Mouse (Mus musculus): ENCODE data around the gene Uap1. TPM values are rescaled to one million over a fixed set of nuclear protein-coding genes. Genes with fewer than 3 reads are reported as not detected.

Uap1 gene
- polyA plus RNA-seq, 1 experiment from 2014 or later: 77.8 TPM

- no peak for ATAC-seq (ENCODE audit: low FRiP score, low read depth)
- 90% methylated on average over 1 of the region's 1 CpGs for WGBS
Measured at GRCm38 (mm10) chr1:170191925-170192324, 17.2 kb upstream of the Uap1 start.

DNA sequence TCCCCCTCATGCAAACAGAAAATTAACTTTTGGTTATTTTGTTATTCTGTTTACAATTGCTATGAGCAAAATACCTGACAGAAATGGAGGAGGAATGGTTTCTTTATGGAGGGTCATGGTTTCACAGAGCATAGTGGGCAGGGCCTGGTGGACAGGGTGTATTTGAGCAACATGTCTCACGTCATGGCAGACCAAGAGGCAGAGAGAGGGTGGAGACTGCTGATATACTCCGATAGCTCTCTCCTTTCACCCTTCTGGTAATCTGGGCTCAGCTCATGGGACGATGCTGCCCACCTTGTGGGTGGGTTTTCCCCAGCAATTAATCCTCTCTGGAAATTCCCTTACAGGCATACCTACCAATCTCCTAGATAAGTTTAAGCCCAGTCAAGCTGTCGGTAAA lies 15.5 kb upstream of the Uap1 start:
- 73% methylated on average over 4 of the region's 4 CpGs for WGBS
- Histone ChIP-seq H3K27me3 (no peaks in the 10 kb centered on the region), H3K9me3 (no peaks in the 10 kb centered on the region), H3K4me1 (no peaks in the 10 kb centered on the region), H3K4me2 (replicated peaks) (no peak overlapping the region), H3K36me3 (peaks cover 36% of the 10 kb centered on the region), H3K4me3 (no peak overlapping the region), H3K9ac (no peak overlapping the region), H3K27ac (no peak overlapping the region)
- ATAC-seq (ENCODE audit: low FRiP score, low read depth): no peak

More at GRCm38 (mm10) chr1:170191925-170192324, 17.2 kb upstream of the Uap1 start:
- H3K4me1 ChIP-seq: no peaks in the 10 kb centered on the region
- peaks cover 53% of the 10 kb centered on the region for H3K36me3 ChIP-seq
- no peaks in the 10 kb centered on the region for H3K27me3 ChIP-seq
- H3K4me2 ChIP-seq (replicated peaks): no peak overlapping the region
- H3K27ac ChIP-seq: no peak overlapping the region
- H3K4me3 ChIP-seq: no peak overlapping the region
- no peak overlapping the region for H3K9ac ChIP-seq
- H3K9me3 ChIP-seq: no peaks in the 10 kb centered on the region

DNA sequence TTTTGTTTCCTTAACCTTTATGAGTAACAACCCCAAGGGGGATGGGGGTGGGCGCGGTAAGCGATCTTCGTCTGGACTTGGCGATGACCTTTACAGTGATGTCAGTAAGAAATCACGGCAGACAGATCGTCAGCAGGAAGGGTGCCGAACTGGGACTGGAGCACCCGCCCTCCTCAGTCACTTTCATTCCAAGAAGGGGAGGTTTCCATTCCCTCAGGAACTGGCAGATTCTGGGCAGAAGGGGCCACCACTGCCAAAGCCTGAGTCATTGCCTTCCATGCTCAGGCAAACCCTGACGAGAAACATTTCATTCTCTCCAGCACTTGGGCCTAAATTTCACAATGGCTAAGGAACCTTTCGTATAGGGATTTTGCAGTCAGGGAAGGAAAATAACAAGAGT lies 13.8 kb upstream of the Uap1 start:
- Histone ChIP-seq H3K4me1 (no peaks in the 10 kb centered on the region), H3K36me3 (peaks cover 20% of the 10 kb centered on the region), H3K27ac (no peak overlapping the region), H3K9me3 (no peaks in the 10 kb centered on the region), H3K9ac (no peak overlapping the region), H3K27me3 (no peaks in the 10 kb centered on the region), H3K4me3 (no peak overlapping the region), H3K4me2 (replicated peaks) (no peak overlapping the region)
- 70% methylated on average over 11 of the region's 11 CpGs for WGBS
- ATAC-seq (ENCODE audit: low FRiP score, low read depth): no peak

GRCm38 (mm10) chr1:170186531-170186930 lies 11.8 kb upstream of the Uap1 start:
- Histone ChIP-seq H3K9ac (no peak overlapping the region), H3K36me3 (peaks cover 5% of the 10 kb centered on the region; the same call in 1 of the 2 replicates)
- 83% methylated on average over 5 of the region's 5 CpGs for WGBS

DNA sequence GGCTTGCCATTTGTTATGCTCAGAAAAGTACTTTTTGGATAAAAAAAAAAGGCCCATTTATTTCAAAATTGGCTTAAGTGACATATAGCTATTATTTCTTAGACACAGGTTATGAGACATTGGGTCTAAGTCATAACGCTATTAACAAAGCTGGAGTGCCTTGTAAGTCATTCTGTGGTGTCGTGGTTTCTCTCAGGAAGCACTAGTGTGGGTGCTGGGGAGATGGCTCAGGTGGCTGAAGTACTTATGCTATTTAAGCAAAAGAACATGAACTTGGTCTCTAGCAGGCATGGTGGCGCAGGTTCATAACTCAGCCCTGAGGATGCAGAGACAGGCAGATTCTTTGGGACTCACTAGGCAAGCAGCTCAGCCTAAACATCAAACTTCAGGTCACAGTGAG lies 10.4 kb upstream of the Uap1 start:
- ATAC-seq (ENCODE audit: low FRiP score, low read depth): no peak
- H3K9me3 ChIP-seq: no peaks in the 10 kb centered on the region
- WGBS: 88% methylated on average over 3 of the region's 3 CpGs
- H3K27ac ChIP-seq: no peak overlapping the region
- H3K4me3 ChIP-seq: no peak overlapping the region
- no peaks in the 10 kb centered on the region for H3K36me3 ChIP-seq
- no peaks in the 10 kb centered on the region for H3K4me1 ChIP-seq
- no peak overlapping the region for H3K9ac ChIP-seq
- no peak overlapping the region for H3K4me2 ChIP-seq (replicated peaks)
- no peaks in the 10 kb centered on the region for H3K27me3 ChIP-seq

More at GRCm38 (mm10) chr1:170186531-170186930, 11.8 kb upstream of the Uap1 start:
- H3K4me3 ChIP-seq: no peak overlapping the region
- no peak overlapping the region for H3K27ac ChIP-seq
- H3K4me2 ChIP-seq (replicated peaks): no peak overlapping the region
- no peaks in the 10 kb centered on the region for H3K27me3 ChIP-seq
- no peaks in the 10 kb centered on the region for H3K9me3 ChIP-seq
- no peak for ATAC-seq (ENCODE audit: low FRiP score, low read depth)
- no peaks in the 10 kb centered on the region for H3K4me1 ChIP-seq

DNA sequence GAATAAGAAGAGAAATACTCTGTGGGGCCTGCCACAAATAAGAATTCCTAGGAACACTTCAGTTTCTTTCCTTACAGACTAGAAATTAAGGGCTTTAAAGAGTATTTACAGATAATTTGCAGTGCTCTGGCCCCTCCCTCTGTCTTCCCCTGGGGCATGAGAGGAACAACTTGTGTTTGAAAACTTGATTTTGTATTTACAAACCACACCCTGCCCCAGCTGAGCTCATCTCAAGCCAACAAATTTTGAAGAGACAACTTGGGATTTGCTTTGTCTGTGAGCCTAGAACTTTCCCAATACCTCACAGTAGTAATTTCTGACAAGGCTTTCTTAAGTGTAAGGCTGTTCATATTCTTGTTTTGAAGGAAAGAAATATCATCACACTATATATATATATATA lies 7.9 kb upstream of the Uap1 start:
- H3K27me3 ChIP-seq: no peaks in the 10 kb centered on the region
- no peak overlapping the region for H3K9ac ChIP-seq
- no peak overlapping the region for H3K4me3 ChIP-seq
- no peak for ATAC-seq (ENCODE audit: low FRiP score, low read depth)
- H3K36me3 ChIP-seq: no peaks in the 10 kb centered on the region
- no peak overlapping the region for H3K4me2 ChIP-seq (replicated peaks)
- no peak overlapping the region for H3K27ac ChIP-seq
- no peaks in the 10 kb centered on the region for H3K4me1 ChIP-seq
- H3K9me3 ChIP-seq: no peaks in the 10 kb centered on the region

DNA sequence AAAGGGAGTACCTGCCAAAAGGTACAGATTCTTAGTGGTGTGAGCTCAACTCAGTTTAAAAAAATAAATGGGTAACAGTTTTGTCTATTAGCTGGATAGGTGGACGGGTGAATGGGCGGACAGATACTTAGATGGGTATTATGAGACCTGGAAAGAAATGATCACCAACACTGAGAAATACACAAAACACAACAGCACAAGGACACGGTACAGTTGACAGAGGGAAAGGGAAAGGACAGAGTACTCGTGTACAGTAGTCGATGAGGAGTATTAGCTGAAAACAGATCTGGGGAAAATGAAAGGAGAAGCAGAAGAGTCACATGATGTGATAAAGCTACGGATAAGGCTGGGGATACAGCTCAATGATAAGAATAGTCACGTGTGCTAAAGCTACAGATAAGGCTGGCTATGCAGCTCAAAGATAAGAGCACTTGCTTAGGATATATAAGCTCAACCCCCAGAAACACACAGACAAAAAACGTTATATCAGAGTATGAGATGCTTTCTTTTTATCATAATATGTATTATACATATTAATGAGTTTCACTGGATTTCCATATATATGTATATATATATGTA lies 2.0 kb upstream of the Uap1 start:
- H3K27me3 ChIP-seq: no peaks in the 10 kb centered on the region
- no peaks in the 10 kb centered on the region for H3K9me3 ChIP-seq
- peaks cover 14% of the 10 kb centered on the region for H3K4me1 ChIP-seq
- H3K4me2 ChIP-seq (replicated peaks): no peak overlapping the region
- H3K27ac ChIP-seq: no peak overlapping the region
- H3K36me3 ChIP-seq: no peaks in the 10 kb centered on the region
- no peak for ATAC-seq (ENCODE audit: low FRiP score, low read depth)
- no peak overlapping the region for H3K9ac ChIP-seq
- WGBS: 90% methylated on average over 8 of the region's 8 CpGs
- no peak overlapping the region for H3K4me3 ChIP-seq

DNA sequence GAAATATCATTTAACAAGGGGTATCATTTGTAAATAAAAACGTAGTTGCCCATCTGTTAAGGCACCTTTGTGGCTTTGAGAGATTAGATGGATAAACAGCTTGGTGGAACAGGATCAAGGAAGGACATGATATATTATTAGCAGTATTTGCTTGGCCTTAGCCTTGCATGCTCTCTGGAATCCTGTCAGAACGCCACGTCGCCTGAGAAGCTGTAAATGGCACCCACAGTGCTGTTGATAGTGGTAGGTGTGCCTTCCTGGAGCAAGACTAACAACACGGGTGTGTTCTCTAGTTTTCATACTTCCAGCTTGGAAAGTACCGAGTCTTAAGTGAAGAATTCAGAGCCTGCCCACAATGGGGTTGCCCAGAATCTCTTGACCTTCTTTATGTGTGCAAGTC lies 1.1 kb upstream of the Uap1 start:
- WGBS: 47% methylated on average over 6 of the region's 6 CpGs
- Histone ChIP-seq H3K4me1 (peaks cover 14% of the 10 kb centered on the region), H3K27me3 (no peaks in the 10 kb centered on the region), H3K9ac (no peak overlapping the region), H3K9me3 (no peaks in the 10 kb centered on the region), H3K4me3 (no peak overlapping the region), H3K27ac (no peak overlapping the region), H3K4me2 (replicated peaks) (peak overlapping the region; percentile 79), H3K36me3 (no peaks in the 10 kb centered on the region)
- no peak for ATAC-seq (ENCODE audit: low FRiP score, low read depth)

GRCm38 (mm10) chr1:170173991-170174813 lies 555 bp downstream of the Uap1 start:
- Histone ChIP-seq H3K27me3 (no peaks in the 10 kb centered on the region), H3K27ac (peak overlapping the region; percentile 80), H3K4me3 (peak overlapping the region; percentile 79), H3K4me1 (peaks cover 14% of the 10 kb centered on the region), H3K4me2 (replicated peaks) (peak overlapping the region; percentile 66), H3K9me3 (no peaks in the 10 kb centered on the region), H3K36me3 (no peaks in the 10 kb centered on the region), H3K9ac (peak overlapping the region; percentile 85)
- under 1% methylated on average over 50 of the region's 50 CpGs for WGBS
- ATAC-seq (ENCODE audit: low FRiP score, low read depth): peak; percentile 73

- WGBS: 96% methylated on average over 6 of the region's 6 CpGs
- no peak overlapping the region for H3K9ac ChIP-seq
Measured at GRCm38 (mm10) chr1:170167781-170168180, 7.0 kb downstream of the Uap1 start.

DNA sequence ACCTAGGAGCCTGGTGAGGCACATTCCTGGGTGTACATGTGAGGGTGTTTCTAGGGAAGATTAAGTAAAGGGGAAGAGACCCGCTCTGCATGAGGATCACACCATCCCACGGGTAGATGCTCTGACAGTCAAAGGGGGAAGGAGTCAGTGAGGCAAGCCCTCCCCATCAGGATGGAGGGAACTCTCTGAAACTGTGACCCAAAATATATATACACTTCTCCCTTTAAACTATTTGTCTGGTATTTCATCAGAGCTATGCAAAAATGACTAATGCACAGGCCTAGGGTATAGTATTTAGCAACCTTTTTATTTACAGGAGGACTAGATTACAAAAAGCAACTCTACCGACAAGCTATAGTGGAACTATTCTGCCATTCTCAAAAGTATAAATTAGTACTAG lies 9.8 kb downstream of the Uap1 start:
- Histone ChIP-seq H3K9ac (no peak overlapping the region), H3K27ac (no peak overlapping the region), H3K4me1 (no peaks in the 10 kb centered on the region), H3K27me3 (no peaks in the 10 kb centered on the region), H3K9me3 (no peaks in the 10 kb centered on the region), H3K36me3 (peaks cover 48% of the 10 kb centered on the region), H3K4me2 (replicated peaks) (no peak overlapping the region), H3K4me3 (no peak overlapping the region)
- no peak for ATAC-seq (ENCODE audit: low FRiP score, low read depth)
- 79% methylated on average over 3 of the region's 3 CpGs for WGBS

More at GRCm38 (mm10) chr1:170167781-170168180, 7.0 kb downstream of the Uap1 start:
- Histone ChIP-seq H3K4me2 (replicated peaks) (no peak overlapping the region), H3K9me3 (no peaks in the 10 kb centered on the region), H3K36me3 (peaks cover 27% of the 10 kb centered on the region), H3K4me3 (no peak overlapping the region), H3K27me3 (no peaks in the 10 kb centered on the region), H3K4me1 (peaks cover under 1% of the 10 kb centered on the region; the same call in 1 of the 2 replicates), H3K27ac (no peak overlapping the region)
- no peak for ATAC-seq (ENCODE audit: low FRiP score, low read depth)

GRCm38 (mm10) chr1:170164053-170164614 lies 10.6 kb downstream of the Uap1 start:
- H3K4me2 ChIP-seq (replicated peaks): no peak overlapping the region
- H3K27me3 ChIP-seq: no peaks in the 10 kb centered on the region
- no peaks in the 10 kb centered on the region for H3K9me3 ChIP-seq
- 84% methylated on average over 2 of the region's 2 CpGs for WGBS
- H3K36me3 ChIP-seq: peaks cover 52% of the 10 kb centered on the region
- no peak overlapping the region for H3K4me3 ChIP-seq
- no peak overlapping the region for H3K27ac ChIP-seq
- H3K9ac ChIP-seq: no peak overlapping the region
- ATAC-seq (ENCODE audit: low FRiP score, low read depth): no peak
- H3K4me1 ChIP-seq: no peaks in the 10 kb centered on the region

Measured in limb, embryonic 13.5 days (tissue).